Mouse (Mus musculus) heart, postnatal 36 days (tissue): ENCODE data around the gene Dync1i1. TPM values are rescaled to one million over a fixed set of nuclear protein-coding genes. Genes with fewer than 3 reads are reported as not detected.
A peak's percentile ranks its signal among the peaks of the same experiment; 100 is the strongest.

Source experiments
- DNase-seq, 2 experiments: peaks; one replicate each; pipeline ENCODE4 v3.0.0; 2021 to 2022
- intact Hi-C: fragments of 180-260 bp; cut with DNase I; formaldehyde crosslinking; loops from one replicate; pipeline ENCODE4 v1.15.1; 2025
- total RNA-seq, 2 experiments: library from RNA; stranded (reverse); gene quantifications; 2 replicates each; pipeline ENCODE4 v1.2.3; 2021

The Dync1i1 gene
- total RNA-seq, 2 experiments from 2014 or later = 0.46 to 0.47 TPM

DNA sequence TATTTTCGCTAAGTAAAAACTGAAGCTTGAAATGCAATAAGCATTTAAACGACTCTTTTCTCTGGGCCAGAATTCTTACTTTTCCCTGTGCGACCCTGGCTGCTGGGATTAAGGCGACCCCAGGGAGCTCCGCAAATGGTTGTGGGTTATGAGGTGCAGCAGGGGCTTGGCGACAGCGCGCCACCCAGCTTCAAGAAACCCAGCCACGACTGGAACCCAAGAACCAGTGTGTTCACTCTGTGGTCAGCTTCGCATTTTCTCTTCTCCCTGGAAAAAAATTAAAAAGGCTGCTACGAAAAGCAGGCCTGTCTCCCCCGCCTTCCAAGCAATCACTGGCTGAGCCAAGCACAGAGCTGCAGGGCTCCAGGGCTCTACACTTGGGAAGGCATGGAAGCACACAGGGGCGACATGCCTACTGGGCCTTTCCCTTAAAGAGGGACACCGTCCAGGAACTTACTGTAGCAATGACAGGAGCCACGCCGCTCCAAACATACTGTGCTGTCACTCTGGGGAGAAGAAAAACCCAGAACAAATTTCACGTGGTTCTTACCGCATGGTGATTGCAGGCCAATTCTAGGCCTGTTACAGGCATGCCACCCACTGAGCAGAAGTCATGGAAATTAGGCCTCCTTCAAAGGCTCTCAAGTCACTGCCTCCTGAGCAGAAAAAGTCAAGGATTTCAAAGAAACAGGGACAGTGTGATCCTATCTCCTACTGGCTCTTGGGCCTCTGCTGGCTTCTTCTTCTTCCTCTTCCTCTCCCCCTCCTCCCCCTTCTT lies 313.5 kb downstream of the Dync1i1 start:
- no peak for DNase-seq
- intact Hi-C loops = no loop called here

DNA sequence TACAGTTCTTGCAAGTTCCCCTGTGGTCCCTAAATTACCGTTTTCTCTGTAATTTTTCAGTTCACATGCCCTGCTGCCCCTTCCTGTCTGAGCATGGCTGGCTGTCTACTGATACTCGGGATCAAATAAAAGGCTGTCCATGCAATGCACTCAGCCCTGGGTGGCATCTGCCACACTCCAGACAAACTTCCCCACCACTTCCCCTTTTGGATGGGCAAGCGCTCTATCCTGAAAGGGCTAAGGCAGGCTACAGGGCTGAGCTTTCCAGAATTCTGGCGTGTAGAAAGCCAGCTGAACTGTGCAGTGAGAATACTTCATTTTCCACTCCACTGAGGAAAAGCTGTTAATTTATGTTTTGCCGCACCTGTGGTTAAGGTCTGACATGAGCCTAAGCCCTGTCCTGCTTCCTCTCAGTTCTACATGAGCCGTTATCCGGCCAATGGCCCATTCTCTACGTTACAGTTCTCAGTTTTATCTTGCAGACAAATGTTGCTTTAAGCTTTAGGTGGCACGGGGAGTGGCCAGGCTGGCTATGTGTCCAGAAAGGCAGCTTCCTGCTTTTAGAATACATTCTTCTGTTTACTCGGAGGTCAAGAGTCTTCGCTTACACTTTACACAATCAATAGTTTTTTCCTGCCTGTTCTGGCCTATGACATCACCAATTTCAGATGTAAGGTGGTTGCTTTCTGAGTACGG lies 321.4 kb downstream of the Dync1i1 start:
- no peak for DNase-seq
- intact Hi-C loops = no loop called here

DNA sequence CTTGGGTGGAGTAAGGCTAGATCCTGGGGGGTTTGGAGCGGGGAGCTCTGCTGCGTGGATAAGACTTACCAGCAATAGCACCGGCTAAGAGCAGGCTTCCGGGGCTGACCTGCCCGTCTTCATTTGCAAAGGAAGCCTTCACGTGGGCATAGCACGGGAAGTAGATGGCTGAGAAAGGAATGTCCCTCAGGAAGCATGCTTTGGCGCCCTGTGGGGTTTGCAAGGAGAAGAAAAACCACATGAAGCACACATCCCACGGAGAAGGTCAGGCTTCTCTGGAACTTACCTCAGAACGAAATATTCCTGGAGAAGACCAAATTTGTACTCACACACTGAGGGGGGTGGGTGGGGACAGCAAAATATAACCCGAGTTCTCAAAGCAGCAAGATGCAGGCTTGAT lies 327.3 kb downstream of the Dync1i1 start:
- intact Hi-C loops = no loop called here
- no peak for DNase-seq

DNA sequence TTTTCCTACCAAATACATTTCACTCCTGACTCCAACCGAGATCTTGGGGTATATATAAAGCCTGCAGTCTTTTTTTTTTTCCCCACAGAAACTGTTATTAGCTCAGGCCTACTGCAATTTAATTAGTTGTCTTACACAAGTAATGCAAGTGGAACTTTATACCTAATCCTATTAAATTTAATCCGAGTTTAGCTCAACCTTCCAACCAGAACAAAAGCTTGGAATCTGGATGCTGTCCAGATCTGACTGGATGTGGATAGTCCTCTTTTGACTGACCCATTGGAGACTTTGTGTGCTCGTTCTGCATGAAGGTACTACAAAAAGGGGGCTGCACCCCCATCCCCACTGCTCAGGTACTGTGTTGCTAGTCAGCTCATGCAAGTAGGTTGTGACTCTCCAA lies 328.5 kb downstream of the Dync1i1 start:
- no peak for DNase-seq
- intact Hi-C loops = no loop called here

DNA sequence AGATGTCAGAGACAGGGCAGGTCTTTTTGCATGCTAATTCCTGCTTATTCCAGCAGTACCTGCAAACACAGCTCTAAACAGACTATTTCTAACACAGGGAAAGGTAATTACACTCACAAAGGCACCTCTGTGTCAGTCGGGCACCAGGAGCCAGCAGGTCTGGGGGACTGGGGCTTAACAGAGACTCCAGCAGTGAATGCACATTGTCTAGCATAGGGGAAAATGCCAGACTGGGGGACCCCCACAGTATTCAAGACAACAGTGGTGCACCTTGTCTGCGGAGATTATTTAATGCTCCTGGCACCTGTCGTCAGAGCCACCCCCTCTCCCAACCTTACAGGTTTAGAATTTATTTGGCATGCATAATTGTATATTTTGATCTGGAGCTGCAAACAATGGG lies 333.1 kb downstream of the Dync1i1 start:
- no peak for DNase-seq
- intact Hi-C loops = no loop called here

DNA sequence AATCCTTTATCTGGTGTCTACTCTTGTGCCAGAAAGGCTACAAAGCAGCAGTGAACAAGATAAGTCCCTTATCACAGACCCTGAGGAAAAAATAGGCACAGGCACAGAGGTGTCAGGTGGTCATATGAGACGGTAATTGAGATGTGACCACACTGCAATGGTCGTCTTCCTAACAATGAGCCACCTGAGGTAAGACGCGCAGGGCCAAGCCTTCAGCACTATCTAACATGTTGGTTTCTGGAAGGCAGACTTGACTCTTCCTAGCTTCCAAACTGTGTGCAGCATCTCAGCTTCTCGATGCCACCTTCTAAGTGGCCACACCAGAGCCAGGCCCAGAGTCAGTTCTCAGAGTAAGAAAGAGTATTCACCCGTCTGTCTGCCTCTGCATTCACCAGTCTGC lies 341.8 kb downstream of the Dync1i1 start:
- intact Hi-C loops = no loop called here
- DNase-seq = peak in 1 of 2 experiments; percentile 10

DNA sequence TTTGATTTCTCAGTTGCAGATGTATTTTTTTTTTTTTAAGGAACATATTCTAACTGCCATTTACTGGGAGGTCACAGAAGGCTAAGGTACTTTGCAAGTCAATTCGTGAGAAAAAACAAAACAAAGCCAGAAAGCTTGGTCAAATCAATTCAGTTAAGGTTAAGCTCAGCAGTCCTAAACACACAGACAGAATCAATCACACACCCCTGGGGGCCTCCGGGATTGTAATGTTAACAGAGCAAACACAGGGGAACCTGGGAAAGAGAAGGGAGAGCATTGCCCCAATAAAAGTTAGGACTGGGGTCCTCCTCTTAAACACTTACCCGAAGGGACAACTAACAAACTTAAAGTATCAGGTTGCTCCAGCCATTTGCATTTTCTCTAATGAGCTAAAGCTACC lies 344.6 kb downstream of the Dync1i1 start:
- intact Hi-C loops = no loop called here
- no peak for DNase-seq

DNA sequence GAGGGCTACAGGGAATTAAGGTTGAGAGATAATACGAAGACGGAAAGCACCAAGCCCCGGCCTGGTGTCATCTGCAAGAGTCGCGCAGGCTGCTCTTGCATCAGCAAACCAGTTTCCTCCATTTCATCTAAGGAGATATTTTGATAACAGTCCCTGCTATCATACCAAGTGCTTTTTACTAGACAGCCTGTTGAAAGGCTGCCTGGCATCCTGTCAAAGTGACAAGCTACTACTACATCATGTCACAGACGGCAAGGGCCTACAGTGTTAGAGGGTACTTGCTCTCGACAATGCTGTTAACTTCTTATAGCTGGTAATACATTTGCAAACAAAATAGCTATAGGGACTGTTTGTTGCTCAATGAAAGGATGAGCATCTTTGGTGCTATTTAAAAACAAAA lies 345.6 kb downstream of the Dync1i1 start:
- intact Hi-C loops = no loop called here
- DNase-seq = no peak

DNA sequence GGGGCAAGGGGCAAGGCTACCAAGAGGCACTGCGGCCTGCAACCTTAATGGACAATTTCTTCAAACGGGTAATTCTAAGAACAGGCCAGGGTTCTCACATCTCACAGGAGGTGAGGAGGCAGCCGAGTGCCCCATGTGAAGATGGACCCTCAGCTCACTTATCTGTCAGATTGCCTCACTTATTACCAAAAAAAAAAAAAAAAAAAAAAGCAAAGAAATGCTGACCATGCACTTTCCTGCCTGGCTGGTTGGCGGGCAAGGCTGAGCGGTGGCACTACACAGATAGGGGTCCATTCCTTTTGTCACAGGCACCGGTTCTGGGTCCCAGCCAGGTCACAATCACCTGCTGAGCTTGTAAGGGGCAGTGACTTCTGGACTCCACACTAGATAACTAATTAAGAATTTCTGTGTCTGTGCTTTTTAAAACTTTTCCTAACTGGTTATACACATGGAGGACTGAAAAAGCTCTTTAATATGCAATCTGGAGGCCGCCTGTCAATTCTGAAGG lies 350.6 kb downstream of the Dync1i1 start:
- intact Hi-C loops = no loop called here
- no peak for DNase-seq

DNA sequence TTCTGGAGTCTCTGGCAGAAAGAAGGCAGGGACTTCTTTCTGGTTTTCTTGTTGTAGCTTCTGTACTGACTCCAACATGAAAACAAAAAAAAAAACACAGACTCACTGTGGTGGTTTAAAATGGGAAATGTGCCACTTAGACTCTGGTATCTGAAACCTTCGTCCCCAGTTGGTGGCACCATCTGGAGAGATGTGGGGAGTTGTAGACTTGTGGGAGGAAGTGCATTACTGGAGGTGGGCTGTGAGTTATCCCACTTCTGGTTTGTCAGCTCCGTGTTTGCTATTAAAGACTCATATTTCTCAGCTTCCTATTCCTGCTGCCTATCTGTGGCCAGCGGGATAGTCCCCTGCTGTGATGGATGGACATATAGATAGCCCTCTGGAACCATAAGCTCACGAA lies 351.8 kb downstream of the Dync1i1 start:
- intact Hi-C loops = no loop called here
- DNase-seq = no peak

Other genes starting within 250 kb of the Dync1i1 start
- gene Pdk4, start 229.3 kb upstream of the Dync1i1 start, total RNA-seq = 1,000 to 10,000 TPM; 1,249 to 1,910 TPM